Mouse (Mus musculus) frontal cortex, postnatal 10 days (tissue): Measurements from ENCODE around the gene Klhl4.

Experiments
- DNase-seq, 2 experiments: peaks; one replicate each; pipeline ENCODE4 v3.0.0; 2022; ENCODE audit warnings: low spot score in 2 of 2, mixed read lengths in 1 of 2

Klhl4 gene

DNA sequence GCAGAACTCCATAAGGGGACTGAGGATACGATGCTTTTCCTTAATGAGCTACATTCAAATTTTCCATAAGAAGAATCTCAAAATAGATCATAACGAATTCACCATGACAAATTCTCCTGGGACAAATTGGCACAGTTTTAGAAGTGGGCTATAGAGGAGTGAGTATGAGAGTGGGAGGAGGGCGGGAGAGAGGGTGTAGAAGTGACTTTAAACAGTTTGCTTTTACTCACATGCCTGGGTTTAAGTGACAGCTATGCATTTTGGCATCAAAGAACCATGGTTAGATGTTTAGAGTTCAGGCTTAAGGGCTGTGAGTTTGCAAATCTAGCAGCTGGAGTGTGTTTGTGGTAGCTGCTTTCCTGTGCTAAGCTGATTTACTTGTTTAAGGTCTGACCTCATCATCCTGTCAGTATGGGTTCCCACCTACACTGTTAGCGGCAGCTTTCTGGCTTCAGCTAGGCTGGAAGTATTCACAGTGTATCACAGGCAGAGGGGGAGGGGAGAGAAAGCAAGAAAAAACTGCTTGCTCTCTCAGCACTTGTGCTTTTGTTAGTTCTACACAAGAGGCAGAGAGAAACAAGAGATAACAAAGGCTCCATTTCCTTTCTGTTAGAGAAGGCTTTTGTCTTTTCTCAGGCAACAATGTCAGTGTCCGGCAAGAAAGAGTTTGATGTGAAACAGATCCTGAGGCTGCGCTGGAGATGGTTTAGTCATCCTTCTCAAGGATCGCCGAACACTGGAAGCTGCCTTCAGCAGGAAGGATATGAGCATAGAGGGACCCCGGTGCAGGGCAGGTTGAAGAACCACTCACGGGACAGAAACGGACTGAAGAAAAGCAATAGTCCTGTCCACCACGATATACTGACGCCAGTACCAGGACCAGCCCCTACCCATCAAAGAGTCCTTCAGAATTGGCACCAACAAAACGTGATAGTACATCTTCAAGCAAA, at the start of gene Klhl4:
Gene Klhl4, plus strand, starts transcription at position 552 of the 950 bp plus-strand sequence.
- DNase-seq = peak; percentile 8 to 12

DNA sequence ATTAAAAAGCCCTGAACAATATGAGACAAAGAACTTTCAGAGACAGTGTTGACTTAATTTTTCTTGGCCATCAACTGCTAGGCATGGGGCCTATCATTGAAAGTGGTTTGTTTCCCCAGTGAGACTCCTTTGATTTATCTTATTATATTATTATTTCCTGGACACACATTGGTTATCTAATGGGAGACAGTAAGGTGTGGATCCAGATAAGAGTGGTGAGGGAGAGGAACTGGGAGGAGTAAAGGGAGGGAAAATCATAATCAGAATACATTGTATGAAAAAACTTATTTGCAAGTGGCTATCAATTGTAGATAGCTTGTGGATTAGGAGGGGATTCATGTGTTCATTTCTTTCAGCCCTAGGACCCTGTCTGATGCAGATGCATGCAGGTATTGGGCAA, 10.0 kb downstream of the Klhl4 start:
- no peak for DNase-seq

DNA sequence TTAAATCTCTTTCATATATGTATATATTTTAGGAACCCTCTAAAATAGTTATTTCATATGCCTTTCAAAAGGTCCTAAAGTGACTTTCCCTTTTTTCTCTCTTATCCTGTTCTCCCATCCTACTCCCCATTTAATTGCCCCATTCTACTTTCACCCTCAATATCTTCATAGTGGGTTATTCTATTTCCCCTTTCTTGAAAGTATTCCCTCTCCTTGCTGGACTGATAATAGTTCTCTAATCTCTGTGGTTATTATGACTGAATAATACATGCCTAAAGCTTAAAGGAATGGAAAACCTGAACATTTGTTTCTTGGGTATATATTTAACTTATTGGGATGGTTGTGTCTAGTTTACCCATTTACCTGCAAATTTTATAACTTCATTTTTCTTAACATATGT, 12.6 kb downstream of the Klhl4 start:
- DNase-seq = no peak

DNA sequence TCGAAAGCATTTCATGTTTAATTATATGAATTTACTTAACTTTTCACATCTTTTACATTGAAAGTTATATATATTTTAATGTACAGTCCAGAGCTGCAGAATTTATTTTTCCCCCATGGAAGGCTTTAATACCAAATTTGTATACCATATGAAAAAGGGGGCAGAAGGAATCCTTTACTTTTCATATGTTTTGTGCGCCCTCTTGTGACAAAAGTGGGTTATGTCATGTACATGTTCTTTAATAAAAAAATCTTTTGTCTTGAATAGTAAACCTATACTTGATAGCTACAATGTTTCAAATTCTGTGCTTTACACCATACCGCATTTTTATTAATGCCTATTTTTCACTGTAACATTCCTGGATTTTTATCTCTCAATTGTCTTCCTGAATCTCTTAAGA, 84.0 kb downstream of the Klhl4 start:
- DNase-seq = no peak

DNA sequence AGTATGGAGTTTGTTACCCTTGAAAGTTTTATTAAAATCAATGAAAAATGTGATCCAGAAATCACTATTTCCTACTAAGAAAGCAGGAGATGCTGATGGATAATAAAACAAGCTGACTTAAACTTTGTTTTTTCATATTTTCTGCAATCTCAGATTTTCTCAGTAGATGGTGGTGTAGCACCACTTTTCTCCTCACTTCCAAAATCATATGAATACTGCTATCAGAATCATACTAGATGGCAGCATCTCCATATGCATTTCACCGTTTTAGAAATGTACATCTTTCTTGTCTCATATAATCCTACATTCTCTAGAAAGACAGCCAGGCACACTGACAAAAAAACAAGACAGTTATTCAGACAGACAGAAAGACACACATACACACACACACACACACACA, 108.2 kb downstream of the Klhl4 start:
- no peak for DNase-seq
